Mouse (Mus musculus): Measurements from ENCODE around the gene Gm29427. TPM values are rescaled to one million over a fixed set of nuclear protein-coding genes. Genes with fewer than 3 reads are reported as not detected.

Gm29427 gene
- total RNA-seq (2021): under 1 TPM in 1 of 2 experiments, not detected in 1; 0.23 TPM

GRCm38 (mm10) chr1:130715561-130716217, at the start of gene Gm29427:
TSS of gene Gm29427 (minus strand) at chr1:130715799.
- intact Hi-C loops (cut with DNase I): loop anchor here (10.0 kb wide), 1 partner anchor 339 kb away; no protein-coding TSS in a partner anchor
- peak; percentile 85 for DNase-seq (ENCODE audit: low spot score)

GRCm38 (mm10) chr1:130764027-130764461, 48.4 kb upstream of the Gm29427 start:
- intact Hi-C loops (cut with DNase I): no loop called here
- no peak for DNase-seq (ENCODE audit: low spot score)

DNA sequence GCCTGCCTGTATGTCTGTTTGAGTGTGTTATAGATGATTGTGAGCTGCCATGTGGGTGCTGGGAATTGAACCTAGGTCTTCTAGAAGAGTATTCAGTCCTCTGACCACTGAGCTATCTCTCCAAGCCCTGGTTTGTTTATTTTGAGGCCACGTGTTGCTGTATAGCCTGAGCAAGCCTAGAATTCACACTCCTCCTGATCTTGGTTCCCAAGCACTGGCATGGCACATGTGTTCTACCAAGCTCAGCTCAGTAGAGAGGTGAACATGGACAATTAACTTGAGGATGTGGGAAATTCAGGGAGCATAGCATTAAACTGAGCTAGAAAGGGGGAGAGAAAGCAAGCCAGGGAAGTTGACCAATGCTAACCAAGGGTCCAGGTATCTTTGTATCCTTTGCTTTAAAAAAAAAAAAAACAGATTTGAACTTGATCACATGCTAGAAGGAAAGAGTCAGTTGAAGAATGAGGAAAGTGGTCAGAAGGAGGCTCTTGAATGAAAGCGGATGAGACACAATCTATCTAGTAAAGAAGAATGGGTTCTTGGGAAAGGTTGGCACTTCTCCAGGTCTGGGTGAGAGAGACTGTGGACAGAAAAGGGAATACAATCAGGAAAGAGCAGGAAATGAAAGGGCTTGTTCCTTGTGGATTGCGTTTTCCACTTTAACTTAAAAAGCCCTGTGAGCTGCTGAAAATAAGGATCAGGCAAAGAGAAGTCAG, 46.6 kb upstream of the Gm29427 start:
- intact Hi-C loops (cut with DNase I): no loop called here
- DNase-seq (ENCODE audit: low spot score): no peak

GRCm38 (mm10) chr1:130761597-130761996, 46.0 kb upstream of the Gm29427 start:
- intact Hi-C loops (cut with DNase I): no loop called here
- no peak for DNase-seq (ENCODE audit: low spot score)

- intact Hi-C loops (cut with DNase I): no loop called here
- no peak for DNase-seq (ENCODE audit: low spot score)
Measured at GRCm38 (mm10) chr1:130759689-130760088, 44.1 kb upstream of the Gm29427 start.

DNA sequence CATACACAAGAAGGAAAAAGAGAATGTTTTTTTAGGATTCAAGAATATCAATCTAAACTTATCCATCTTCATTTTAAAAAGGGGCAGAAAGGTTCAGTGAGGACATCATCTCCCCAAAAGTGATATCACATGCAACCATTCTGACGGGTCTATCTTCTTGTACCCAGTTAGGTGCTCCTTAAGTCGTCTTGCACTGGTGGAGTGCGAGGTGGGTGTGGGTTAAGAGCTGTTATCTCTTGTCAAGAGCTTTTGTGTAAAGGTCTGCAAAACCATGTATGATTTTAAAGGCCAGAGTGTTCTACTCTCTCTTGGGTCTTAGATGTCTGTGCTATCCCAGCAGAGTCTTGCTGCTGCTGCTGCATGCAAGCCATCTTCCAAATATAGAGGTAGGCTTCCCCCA, 31.2 kb upstream of the Gm29427 start:
- intact Hi-C loops (cut with DNase I): no loop called here
- no peak for DNase-seq (ENCODE audit: low spot score)

GRCm38 (mm10) chr1:130745591-130745990, 30.0 kb upstream of the Gm29427 start:
- DNase-seq (ENCODE audit: low spot score): no peak
- intact Hi-C loops (cut with DNase I): no loop called here

GRCm38 (mm10) chr1:130744961-130745360, 29.4 kb upstream of the Gm29427 start:
- intact Hi-C loops (cut with DNase I): no loop called here
- no peak for DNase-seq (ENCODE audit: low spot score)

DNA sequence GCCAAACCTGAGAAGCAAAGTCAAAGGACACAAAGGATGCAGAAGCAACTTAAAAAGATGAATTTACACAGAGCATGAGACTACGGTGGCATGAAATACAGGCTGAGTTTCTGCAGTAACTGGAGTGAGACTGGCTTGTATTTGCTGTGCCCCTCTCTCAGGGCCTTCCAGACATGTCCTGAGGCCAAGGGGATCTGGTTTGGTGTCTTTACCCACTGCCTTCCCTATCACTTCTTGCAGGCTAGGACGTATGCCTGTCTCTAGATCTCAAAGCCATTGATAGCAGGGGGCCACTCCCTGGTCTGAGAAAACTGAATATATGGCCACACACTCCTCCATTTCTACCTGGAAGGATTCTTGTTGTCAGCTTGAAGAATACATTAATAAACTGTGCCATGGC, 28.6 kb upstream of the Gm29427 start:
- intact Hi-C loops (cut with DNase I): no loop called here
- no peak for DNase-seq (ENCODE audit: low spot score)

DNA sequence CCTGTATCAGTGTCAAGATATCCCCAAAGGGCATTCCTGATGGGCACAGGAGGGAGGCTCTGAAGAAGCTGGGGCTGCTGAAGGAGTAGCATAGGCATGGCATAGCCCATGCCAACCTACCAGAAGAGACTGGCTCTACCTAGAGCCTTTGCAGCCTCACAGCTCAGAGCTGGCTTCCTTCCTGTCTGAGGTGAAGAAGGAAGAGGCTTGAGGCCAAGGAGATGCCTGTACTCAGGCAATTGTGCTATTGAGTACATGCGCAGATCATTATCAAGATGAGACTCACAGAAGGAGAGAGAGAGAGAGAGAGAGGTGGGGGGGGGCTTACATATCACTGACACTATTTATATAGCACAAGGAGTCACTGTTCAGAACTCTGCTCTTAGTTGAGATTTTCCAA, 28.2 kb upstream of the Gm29427 start:
- intact Hi-C loops (cut with DNase I): no loop called here
- DNase-seq (ENCODE audit: low spot score): no peak

DNA sequence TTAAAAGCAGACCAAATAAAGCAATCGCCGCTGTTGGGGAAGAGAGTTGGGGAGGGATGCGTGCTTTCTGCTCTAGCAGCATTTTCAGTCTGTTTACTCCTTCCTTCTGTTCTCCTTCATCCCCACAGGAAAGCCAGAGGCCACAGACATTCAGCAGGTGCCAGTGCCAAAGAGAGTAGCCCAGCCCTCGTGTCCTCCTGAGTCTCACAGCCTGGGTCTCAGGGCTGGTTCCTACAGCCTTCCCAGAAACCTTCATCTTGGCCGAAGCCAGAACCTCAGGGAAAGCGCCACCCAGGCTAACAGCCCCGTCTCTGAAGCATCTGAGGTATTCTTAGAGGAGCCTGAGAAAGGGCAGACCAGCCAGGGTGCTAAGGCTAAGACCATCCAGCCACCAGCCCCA, 26.6 kb upstream of the Gm29427 start:
- DNase-seq (ENCODE audit: low spot score): no peak
- intact Hi-C loops (cut with DNase I): no loop called here

DNA sequence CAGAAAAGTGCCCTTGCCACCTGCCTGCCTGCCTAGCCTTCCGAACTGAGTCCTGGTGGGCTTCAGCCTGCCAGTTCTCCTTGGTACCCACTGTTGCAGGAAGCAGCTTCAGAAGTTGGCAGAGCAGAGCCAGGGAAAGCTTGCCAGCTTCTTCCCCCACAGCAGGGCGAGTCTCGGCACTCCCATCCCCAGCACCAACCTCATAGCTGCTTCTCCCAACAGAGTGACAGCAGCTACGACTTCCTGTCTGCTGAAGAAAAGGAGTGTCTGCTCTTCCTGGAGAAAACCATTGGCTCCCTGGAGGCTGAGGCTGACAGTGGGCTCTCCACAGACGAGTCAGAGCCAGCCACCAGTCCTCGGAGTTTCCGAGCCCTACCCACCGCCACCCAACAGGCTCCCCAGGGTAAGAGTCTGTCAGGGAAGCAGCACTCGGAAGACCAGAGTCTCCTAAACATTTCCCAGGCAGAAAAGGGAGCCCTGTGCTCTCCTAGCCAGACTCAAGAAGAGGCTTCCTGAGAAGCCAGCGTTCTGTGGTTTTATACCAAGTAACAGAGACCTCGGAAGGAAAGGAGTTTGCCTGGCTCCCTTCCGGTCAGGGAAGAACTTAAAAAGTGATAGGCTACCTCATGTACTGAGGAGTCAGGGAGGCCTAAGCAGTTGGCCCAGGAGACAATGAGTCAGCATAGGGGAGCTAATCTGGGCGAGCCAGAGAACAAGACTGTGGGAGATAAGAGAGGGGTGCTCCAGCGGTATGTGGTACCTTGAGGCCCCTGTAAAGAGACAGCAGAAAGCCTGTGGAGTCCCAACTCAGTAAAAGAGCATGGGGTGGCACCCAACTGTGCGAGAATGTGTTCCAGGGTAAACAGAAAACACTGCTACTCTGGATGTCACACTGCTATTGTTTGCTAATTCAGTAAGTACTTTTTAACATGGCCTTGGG, 25.5 kb upstream of the Gm29427 start:
- DNase-seq (ENCODE audit: low spot score): no peak
- intact Hi-C loops (cut with DNase I): no loop called here

DNA sequence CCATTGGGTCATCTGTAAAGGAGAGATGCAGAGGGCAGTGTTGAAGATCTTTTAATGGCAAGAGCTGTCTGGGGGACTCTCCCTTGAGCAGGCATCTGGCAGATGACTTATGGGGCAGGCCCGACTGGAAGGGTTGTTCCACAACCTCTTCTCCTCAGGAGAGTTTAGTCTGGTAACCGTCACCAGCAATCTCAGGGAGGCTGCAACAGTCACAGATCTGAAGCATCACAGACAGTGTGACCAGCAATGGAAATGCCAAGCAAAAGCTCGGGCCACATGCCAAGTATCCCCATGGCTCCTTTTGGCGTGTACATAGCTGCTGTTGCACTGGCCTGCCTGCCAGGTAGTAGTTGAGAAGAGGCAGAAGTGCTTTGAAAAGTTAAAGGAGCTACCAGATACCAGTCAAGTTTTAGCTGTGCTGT, 24.6 kb upstream of the Gm29427 start:
- DNase-seq (ENCODE audit: low spot score): no peak
- intact Hi-C loops (cut with DNase I): no loop called here

GRCm38 (mm10) chr1:130739636-130740035, 24.0 kb upstream of the Gm29427 start:
- intact Hi-C loops (cut with DNase I): no loop called here
- DNase-seq (ENCODE audit: low spot score): no peak

- DNase-seq (ENCODE audit: low spot score): no peak
- intact Hi-C loops (cut with DNase I): no loop called here
Measured at GRCm38 (mm10) chr1:130738551-130739106, 23.0 kb upstream of the Gm29427 start.

GRCm38 (mm10) chr1:130737916-130738315, 22.3 kb upstream of the Gm29427 start:
- intact Hi-C loops (cut with DNase I): no loop called here
- DNase-seq (ENCODE audit: low spot score): no peak

DNA sequence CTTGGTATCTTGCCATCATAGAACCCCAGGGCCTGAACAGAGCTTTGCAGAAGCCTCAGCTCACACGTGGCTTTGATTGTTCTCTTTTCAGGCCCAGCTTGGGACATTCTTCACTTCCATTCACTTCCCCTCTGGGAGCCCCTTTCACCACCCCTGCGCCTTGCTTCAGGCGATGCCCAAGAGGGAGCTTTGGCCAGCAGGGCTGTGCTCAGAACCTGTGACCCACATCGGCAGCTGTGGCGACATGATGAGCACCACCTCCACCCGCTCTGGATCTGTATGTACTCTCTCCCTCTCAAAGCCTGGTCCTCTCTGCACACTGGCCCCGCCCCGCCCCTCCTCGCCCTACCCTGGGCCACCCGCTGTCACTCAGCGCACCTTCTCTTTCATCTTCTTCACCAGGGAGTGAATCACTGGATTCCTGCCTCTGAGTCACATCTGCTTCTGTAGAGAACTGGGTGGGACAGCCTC, 21.8 kb upstream of the Gm29427 start:
- no peak for DNase-seq (ENCODE audit: low spot score)
- intact Hi-C loops (cut with DNase I): no loop called here

DNA sequence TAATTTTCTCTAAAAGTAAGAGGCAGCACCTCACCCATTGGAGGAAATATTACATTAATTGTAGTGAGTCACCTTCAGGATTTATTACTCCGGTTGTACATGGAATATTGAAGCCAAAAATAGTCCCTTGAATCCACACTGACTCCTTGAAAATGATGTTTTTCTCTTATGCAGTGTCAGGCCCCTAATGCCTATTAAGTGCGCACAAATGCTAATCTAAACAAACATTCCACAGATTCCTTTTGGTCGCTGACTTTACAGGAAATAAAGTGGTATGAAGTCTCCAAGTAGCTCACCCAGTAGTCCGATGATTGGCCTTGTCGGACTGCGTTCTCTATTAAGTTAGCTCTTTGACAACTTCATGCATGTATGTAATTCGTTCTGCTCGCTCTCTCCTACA, 19.3 kb upstream of the Gm29427 start:
- intact Hi-C loops (cut with DNase I): no loop called here
- no peak for DNase-seq (ENCODE audit: low spot score)

- intact Hi-C loops (cut with DNase I): no loop called here
Measured at GRCm38 (mm10) chr1:130734452-130734851, 18.9 kb upstream of the Gm29427 start.

GRCm38 (mm10) chr1:130733671-130734070, 18.1 kb upstream of the Gm29427 start:
- no peak for DNase-seq (ENCODE audit: low spot score)
- intact Hi-C loops (cut with DNase I): no loop called here

More at GRCm38 (mm10) chr1:130734452-130734851, 18.9 kb upstream of the Gm29427 start:
- DNase-seq (ENCODE audit: low spot score): no peak
